Mouse (Mus musculus) forelimb bud, embryonic 11.5 days (tissue): ENCODE data around the gene Ap1b1.
A peak's percentile ranks its signal among the peaks of the same experiment; 100 is the strongest.

ENCODE experiments used
- DNase-seq: peaks from one replicate; pipeline ENCODE4 v3.0.0-alpha.2; 2012; ENCODE audit warnings: low read depth, low spot score

The Ap1b1 gene

DNA sequence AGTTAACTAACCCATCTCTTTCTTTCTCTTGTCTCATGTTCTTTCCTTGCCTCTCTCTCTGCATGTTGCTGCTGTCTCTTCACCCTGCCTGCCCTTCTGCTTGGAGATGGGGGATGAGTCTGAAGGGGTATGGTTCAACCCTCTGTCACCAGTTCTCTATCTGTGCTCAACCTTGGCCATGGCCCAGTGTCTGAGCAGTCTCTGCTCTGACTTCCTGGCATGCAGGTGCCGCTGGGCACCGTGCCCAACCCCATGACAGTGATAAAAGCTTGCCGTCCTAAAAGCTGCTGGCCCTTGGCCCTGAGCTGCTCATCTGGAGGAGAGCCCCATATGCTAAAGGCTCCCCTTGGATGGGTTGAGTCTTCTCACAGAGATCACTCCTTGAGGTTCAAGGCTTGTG lies 46.5 kb downstream of the Ap1b1 start:
- no peak for DNase-seq

- DNase-seq = no peak
These were observed 48.8 kb downstream of the Ap1b1 start for GRCm38 (mm10) chr11:5035421-5035820.

GRCm38 (mm10) chr11:5037146-5037854 lies 50.7 kb downstream of the Ap1b1 start:
- DNase-seq = no peak

DNA sequence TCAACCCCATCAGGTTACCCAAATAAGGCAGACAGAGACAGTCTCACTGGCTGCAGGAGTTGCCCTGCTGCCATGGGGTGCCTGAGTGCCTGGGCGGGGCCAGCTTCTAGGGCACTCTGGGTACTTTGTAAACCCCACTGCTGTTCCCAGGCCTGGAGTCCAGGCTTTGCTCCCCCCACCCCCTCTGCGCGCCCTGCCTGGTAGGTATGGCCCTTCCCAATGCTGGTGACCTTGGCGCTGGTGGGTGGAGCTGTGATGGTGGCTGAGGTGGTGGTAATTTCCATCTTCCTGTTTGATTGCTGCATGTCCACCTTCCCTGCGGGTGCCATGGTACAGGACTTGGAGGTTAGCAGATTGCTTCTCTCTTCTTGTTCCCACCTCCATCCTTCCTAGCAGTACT lies 54.0 kb downstream of the Ap1b1 start:
- no peak for DNase-seq

DNA sequence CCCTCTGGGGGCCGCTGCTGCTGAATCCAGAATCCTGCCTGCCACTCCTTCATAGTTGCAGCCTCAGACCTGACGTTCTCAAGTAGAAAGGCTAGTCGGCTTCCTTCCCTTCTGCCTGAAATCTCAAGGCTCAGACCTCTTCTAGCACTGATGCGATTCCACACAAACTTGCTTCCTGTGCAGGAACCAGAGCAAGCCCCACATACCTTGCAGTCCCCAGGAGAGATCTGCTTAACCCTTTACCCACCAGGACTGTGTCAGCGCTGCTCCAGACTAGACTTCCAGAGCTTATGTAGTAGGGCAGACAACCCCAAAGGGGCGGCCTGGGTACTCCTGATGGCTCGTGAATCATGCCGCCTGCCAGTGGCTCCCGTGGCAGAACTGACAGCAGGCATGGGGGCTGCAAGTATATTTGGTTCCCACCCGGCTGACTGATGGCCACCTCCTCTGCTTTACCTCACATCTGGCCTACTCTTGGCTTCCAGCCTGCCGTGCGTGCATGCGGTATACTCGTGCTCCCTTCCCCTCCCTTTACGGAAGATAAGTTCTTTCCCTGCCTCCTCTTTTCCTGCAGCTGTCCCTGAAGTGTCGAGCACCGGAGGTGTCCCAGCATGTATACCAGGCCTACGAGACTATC lies 54.6 kb downstream of the Ap1b1 start:
- DNase-seq = no peak

DNA sequence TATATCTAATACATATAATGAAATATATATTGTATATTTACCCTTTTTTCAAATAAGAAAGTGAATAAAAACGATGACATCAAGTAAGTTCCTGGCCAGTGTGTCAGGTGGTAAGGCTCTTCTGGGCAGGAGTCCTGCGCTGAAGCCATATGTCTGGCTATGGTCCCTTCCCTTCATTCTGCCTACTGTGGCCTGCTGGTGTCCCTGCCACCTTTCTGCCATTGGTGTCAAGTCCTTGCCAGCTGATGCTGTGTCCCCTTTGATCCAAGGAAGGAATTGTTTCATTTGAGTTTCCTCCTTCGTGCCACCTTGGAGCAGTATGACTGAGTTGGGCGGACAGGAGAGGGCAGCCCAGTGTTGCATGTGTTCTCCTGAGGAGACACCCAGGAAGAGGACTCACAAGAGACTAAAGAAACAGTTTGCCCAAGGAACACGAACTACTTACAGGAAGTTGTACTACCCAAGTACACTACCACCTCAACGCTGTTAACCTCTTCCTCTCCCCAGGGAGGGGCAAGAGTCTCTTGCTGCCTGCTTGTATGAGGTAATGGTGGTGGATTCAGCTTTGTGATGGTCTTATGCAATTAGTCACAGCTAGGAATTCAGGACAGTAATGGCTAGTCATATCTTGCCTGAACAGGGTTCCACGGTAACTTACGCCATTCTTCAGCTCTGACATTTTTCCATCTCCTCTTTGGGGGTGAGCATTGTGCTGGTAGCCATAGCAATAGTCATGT lies 56.2 kb downstream of the Ap1b1 start:
- no peak for DNase-seq

GRCm38 (mm10) chr11:5046321-5046926 lies 59.8 kb downstream of the Ap1b1 start:
- DNase-seq = no peak

DNA sequence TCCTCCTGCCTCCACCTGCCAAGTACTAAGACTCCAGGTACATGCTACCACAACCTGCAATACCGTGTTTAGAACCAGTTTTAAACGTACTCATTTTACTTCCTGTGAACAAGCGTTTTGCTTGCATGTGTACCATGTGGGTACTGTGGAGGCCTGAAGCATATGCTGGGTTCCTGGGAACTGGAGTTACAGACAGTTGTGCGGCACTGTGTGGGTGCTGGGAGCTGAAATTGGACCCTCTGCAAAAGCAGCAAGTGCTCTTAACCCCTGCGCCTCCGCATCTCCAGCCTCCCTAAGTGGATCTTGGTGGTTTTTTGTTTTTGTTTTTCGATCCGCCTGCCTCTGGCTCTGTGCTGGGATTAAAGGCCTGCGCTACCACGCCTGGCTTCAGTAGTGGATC lies 65.0 kb downstream of the Ap1b1 start:
- no peak for DNase-seq

- no peak for DNase-seq
These were observed 65.7 kb downstream of the Ap1b1 start for GRCm38 (mm10) chr11:5052200-5052854.

DNA sequence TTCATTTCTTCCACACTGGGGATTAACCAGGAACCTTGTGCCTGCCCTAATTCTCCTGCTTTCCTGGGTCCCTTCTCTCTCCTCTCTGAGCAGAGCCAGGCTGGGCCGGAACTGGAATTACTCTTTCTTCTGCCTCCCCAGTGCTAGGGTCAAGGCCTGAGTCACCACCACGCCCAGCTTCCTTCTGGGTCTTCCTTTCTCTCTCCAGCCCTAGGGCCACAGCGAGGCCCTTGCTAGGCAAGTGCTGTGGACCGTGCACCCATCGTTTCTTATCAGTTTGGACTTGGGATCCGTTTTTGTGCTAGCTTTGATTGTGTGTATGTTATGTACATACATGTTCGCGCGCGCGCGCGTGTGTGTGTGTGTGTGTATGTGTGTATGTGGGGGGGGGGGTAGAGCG lies 67.5 kb downstream of the Ap1b1 start:
- DNase-seq = no peak

DNA sequence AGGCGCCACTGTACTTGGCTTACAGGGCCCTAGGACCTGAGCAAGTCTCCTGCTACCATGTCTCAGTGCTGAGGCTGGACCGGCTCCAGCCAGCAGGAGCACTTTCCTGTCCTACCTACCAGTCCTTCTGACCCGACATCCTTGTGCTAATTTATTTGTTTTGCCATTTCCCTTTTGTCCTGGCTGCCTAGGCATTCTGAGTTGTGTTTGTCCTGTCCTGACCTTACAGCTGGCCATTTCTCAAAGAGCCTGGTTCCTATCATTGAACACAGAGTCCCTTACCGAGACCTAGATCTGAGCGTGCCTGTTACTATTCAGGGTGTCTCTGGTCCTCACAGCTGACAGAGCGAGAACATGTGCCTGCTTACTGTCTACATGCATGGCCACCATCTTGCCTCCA lies 68.2 kb downstream of the Ap1b1 start:
- no peak for DNase-seq

- no peak for DNase-seq
These were observed 69.6 kb downstream of the Ap1b1 start for GRCm38 (mm10) chr11:5055945-5056938.

DNA sequence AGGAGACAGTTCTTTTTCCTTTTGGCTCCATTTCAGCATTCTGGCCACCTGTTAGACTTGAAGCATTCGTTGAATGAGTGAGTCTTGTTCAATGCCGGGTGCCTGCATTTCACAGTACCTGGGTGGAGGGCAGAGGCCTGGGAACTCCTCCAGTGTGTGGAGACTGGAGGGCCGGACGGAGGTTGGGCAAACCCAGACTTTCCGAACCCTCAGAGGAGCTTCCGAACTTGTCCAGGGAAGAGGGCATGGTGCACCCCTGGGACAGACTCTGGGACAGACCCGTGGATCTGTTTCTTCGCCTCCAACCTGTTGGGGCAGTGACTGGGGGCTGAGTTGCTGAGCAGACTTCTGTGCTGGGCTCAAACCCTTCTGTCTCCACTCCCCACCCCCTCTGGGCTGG lies 70.4 kb downstream of the Ap1b1 start:
- no peak for DNase-seq

- no peak for DNase-seq
These were observed 70.9 kb downstream of the Ap1b1 start for GRCm38 (mm10) chr11:5057541-5057855.

DNA sequence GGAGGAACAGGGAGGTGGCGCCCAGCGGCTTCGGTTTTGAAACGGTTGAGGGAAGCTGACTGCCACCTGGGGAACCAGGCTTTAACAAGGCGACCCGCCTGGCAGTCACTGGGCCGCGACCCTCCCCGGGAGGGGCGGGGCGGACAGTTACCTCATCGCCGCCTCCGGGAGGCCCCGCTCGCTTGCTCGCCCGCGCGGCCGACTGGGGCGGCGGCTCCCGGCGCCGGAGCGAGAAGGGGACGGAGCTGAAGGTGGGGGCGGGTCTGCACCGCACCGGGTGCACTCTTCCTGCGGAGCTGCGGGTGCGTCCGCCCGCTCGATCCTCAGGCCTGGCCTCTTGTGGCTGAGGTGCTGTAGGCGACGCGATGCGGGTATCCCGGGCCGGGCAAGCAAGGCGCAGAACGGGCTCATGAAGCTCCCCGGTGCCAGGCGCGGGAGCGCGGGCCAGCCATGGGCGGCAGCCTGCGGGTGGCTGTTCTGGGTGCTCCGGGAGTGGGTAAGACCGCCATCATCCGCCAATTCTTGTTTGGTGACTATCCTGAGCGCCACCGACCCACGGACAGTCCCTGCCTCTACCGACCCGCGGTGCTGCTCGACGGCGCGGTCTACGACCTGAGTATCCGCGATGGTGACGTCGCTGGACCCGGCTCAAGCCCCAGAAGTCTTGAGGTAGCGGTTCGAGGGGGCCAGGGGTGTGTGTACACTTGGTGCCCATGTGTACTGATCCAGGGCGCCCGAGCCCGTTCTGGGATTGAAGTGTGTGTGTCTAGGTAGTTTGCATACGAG lies 71.4 kb downstream of the Ap1b1 start, which contains the start of gene Rasl10a:
Rasl10a (plus strand) TSS at position 273 of the 786 bp plus-strand sequence.
- no peak for DNase-seq

- DNase-seq = no peak
These were observed 72.2 kb downstream of the Ap1b1 start for GRCm38 (mm10) chr11:5058783-5059182.

GRCm38 (mm10) chr11:5059230-5059629 lies 72.6 kb downstream of the Ap1b1 start:
- peak; percentile 53 for DNase-seq

DNA sequence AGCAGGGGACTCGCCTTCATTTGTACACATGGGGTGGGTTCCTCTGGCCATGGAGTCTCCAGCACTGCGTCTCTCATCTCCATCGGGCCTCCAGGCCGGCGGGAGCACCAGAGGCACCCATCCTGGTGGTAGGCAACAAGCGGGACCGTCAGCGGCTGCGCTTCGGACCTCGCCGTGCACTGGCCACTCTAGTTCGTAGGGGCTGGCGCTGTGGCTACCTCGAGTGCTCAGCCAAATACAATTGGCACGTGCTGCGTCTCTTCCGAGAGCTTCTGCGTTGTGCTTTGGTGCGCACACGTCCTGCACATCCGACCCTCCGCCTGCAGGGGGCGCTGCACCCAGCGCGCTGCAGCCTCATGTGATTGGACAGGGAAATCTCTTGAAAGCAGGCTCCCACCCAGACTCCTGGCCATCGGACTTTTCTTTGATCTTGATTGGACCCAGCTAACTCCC lies 73.1 kb downstream of the Ap1b1 start:
- peak; percentile 59 for DNase-seq

GRCm38 (mm10) chr11:5060756-5061412 lies 74.3 kb downstream of the Ap1b1 start:
- DNase-seq = no peak
